Mouse (Mus musculus) ZHBTc4 (cell line): ENCODE measurements around the gene BC051142.
"Not testable (repeated sequence)": the region's sequence is repeated elsewhere in the genome, so short reads cannot be mapped to it uniquely, and the experiment has no call there.

Experiments used
- DNase-seq: peaks from one replicate; pipeline ENCODE4 v3.0.0-alpha.2; 2011; ENCODE audit warnings: low read depth, low spot score

BC051142 gene

GRCm38 (mm10) chr17:34398058-34398710 is 436 bp upstream of the BC051142 start:
- peak; percentile 85 for DNase-seq

DNA sequence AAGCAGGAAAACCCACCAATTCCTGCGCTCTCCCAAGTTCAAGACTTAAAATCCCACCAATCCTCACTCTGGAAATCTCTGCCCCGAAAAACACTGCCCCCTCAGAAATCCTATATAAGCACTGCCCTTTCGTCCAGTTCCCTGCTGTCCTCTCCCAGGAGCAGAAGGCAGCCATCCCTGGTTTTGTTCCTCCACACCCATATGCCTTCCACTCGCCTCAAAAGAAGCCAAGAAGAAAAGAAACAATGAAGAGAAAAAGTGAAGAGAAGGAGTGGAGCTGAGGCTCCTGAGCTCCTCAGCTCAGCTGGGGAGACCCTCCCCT is 735 bp downstream of the BC051142 start:
- no peak for DNase-seq

GRCm38 (mm10) chr17:34411117-34411516 is 12.5 kb downstream of the BC051142 start:
- DNase-seq: peak; percentile 74

DNA sequence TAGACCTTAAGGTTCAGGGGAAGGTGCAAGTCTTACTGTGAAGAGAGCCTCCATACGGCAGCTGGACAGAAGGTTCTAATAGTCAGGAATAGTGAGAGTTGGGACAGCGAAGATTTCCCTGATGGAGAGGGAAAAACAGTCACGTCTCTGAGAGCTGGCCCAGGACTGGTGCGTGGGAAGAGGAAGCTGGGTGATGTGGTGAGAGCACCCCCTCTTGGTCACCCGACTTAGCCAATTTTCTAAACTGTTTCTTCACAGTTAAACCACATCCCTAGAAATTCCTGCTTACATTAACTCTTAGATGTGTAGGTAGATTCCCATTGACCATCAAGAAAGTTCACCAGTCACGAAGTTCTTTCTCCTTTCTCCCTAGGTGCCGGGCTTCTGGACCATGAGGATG is 21.4 kb downstream of the BC051142 start:
- DNase-seq: no peak

DNA sequence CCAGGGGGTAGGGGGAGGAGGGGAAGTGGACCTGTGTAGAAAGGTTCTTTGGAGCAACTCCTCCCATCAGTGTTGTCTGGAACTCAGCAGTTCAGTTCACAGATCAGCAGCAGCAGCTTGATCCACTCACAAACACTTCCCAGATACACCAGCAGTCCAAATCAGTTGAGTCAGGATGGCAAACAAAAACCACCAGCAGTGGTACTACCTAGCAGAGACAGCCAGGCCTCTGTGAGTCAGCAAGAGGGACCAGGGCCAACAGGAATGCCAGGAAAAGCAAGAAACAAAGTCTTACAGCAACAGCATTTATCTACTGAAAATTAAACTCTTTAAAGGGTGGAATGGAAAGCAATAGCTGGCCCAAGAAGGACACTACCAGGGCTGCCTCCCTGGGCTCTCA is 29.0 kb downstream of the BC051142 start:
- DNase-seq: no peak

GRCm38 (mm10) chr17:34437120-34437519 is 38.5 kb downstream of the BC051142 start:
- peak; percentile 23 for DNase-seq

- peak; percentile 7 for DNase-seq
Measured at GRCm38 (mm10) chr17:34437606-34438005, 39.0 kb downstream of the BC051142 start.

DNA sequence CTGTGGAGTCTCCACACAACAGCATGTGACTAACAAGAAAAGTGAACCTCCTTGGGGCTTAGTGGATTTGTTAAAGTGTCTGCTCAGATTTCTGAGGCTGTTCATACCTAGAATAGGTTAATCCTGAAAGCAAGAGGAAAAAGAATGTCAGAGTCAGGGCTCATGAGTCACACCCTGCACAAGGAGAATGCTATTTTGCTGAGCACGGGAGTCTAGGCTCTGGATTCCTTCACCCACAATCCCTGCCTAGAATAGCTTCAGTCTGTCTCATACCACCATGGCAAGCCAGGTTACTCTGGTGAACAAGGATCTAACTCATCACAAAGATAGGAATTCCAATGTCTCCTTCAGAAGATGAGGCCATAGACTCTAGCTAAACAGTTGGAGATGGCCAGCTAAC is 40.0 kb downstream of the BC051142 start:
- DNase-seq: no peak

GRCm38 (mm10) chr17:34439795-34440194 is 41.2 kb downstream of the BC051142 start:
- peak; percentile 21 for DNase-seq

DNA sequence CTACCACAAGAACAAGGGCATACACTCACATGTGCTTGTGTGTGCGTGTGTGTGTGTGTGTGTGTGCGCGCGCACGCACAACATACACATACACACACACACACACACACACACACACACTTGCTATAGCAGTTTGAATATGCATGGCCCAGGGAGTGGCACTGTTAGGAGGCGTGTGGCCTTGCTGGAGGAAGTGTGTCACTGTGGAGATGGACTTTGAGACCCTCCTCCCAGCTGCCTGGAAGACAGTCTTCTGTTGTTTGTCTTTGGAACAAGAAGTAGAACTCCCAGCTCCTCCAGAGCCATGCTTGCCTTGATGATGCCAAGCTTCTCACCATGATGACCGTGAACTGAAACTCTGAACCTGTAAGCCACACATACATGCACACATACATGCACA is 43.4 kb downstream of the BC051142 start:
- DNase-seq: no peak

GRCm38 (mm10) chr17:34448473-34449041 is 49.9 kb downstream of the BC051142 start:
- DNase-seq: no peak

GRCm38 (mm10) chr17:34457668-34458067 is 59.0 kb downstream of the BC051142 start:
- DNase-seq: no peak

- no peak for DNase-seq
Measured at GRCm38 (mm10) chr17:34459255-34459654, 60.6 kb downstream of the BC051142 start.

DNA sequence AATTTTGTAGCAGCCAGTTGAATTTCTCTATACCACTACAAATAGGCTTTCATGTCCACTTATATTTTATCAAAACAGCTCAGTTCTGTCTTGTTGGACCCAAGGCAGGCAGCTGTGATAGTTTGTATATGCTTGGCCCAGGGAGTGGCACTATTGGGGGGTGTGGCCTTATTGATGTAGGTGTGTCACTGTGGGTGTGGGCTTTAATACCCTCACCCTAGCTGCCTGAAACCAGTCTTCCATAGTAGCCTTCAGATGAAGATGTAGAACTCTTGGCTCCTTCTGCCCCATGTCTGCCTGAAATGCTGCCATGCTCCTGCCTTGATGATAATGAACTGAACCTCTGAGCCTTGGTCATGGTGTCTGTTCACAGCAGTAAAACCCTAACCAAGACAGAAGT is 67.3 kb downstream of the BC051142 start:
- not testable (repeated sequence) for DNase-seq

GRCm38 (mm10) chr17:34470491-34470890 is 71.9 kb downstream of the BC051142 start:
- DNase-seq: no peak

DNA sequence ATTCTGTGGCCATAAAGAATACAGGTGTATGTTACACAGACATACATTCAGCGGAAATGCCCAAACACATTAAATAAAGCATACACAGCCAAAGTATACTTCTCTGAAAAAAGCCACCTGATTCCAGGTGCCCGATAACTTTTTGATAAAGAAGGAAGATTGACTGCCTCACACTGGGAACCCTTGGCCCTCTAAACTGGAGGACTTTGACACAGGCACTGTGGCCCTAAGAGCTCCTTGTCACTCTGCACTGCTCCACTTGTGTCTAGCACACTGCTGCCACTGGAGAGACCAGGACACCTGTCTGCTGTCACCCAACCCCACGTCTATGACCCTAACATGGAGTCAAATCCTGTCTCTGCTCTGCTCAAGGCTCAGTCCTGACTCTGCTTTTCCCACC is 76.4 kb downstream of the BC051142 start:
- no peak for DNase-seq

GRCm38 (mm10) chr17:34476427-34476826 is 77.8 kb downstream of the BC051142 start:
- no peak for DNase-seq

DNA sequence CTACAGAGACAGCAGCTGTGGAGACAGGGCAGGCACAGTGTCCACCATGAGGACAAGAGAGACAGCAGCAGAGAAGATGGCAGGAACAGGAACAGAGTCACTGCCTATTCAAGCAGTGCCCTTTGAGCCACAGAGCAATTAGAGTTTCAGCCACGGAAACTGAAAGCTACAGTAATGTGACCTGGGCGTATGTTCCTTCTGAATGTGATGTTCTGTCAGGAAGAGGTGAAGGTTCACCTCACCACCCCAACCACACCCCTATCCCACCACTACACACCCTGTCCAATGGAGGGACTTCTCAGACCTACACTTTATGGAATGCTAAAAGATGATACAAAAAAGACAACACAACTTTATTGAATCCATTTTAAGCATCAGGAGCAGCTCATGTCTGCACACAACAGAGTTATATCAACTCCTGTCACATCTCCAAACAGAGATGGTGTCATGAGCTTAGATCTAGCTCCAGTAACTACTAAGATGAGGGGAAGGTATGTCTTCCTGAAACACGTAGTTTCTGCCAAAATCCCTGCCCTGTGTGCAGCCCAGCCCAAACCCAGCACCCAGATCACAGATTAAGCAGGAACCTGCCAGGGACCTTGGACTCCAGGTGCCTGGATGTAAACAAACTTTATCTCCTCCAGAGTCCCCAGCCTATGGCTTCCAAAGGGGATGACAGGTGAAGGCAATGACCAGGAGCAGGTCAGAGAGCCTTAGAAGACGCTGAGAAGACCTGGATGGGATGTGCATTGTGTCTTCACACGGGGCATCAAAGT is 78.8 kb downstream of the BC051142 start, which contains the start of gene Btnl4:
Gene Btnl4 (minus strand): TSS at position 81 of the 776 bp plus-strand sequence.
- DNase-seq: not testable (repeated sequence)

DNA sequence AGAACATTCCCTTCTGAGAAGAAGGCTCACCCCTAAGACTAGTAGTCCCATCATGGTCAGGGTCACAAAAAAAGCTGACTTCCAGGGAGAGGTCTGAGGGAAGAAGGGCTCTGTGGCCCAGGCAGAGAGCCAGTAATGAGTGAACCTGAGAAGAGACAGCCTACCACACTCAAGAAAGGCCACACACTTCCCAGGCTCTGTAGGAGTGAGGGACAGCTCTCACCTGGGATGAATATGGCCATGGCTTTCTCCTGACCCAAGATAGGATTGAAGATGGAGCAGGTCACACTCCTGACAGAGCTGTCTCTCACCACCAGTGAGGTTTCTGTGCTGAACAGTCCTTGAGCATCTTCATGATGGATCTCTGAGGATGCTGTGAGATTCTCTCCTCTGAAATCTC is 94.2 kb downstream of the BC051142 start:
- no peak for DNase-seq

DNA sequence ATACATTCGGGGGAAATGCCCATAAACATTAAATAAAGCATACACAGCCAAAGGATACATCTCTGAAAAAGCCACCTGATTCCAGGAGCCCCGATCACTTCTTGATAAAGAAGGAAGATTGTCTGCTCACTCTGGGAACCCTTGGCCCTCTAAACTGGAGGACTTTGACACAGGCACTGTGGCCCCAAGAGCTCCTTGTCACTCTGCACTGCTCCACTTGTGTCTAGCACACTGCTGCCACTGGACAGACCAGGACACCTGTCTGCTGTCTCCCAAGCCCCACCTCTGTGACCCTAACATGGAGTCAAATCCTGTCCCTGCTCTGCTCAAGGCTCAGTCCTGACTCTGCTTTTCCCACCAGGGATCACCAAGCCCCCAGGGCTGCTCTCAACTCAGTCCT is 96.5 kb downstream of the BC051142 start:
- DNase-seq: not testable (repeated sequence)

- no peak for DNase-seq
Measured at GRCm38 (mm10) chr17:34496539-34496938, 97.9 kb downstream of the BC051142 start.

DNA sequence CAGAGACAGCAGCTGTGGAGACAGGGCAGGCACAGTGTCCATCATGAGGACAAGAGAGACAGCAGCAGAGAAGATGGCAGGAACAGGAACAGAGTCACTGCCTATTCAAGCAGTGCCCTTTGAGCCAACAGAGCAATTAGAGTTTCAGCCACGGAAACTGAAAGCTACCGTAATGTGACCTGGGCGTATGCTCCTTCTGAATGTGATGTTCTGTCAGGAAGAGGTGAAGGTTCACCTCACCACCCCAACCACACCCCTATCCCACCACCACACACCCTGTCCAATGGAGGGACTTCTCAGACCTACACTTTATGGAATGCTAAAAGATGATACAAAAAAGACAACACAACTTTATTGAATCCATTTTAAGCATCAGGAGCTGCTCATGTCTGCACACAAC is 98.7 kb downstream of the BC051142 start:
- DNase-seq: not testable (repeated sequence)

- DNase-seq: not testable (repeated sequence)
Measured at GRCm38 (mm10) chr17:34497726-34498125, 99.1 kb downstream of the BC051142 start.
